Mouse (Mus musculus) ES-E14 (cell line): ENCODE measurements around the gene Cbl. TPM values are rescaled to one million over a fixed set of nuclear protein-coding genes. Genes with fewer than 3 reads are reported as not detected.

Experiments
- DNase-seq: peaks from one replicate; pipeline ENCODE4 v3.0.0-alpha.2; 2013; ENCODE audit warnings: low read depth, low spot score
- H3K27ac ChIP-seq: 2 replicates; pipeline ENCODE4 v1.5.1; 2012; ENCODE audit warnings: low read depth, mild to moderate bottlenecking, low read length, moderate library complexity, mixed read lengths; ENCODE audit not compliant: poor library complexity, insufficient read depth, severe bottlenecking
- H3K36me3 ChIP-seq: 2 replicates; pipeline ENCODE4 v1.6.1; 2012; ENCODE audit warnings: mild to moderate bottlenecking, low read length, moderate library complexity, mixed read lengths; ENCODE audit not compliant: control insufficient read depth, poor library complexity, insufficient read depth, severe bottlenecking
- H3K4me1 ChIP-seq, 2 experiments: fragments of 150-350 bp in 1 of 2; sonication (generic) in 1 of 2; 2 replicates each; pipeline ENCODE4 v1.6.1; 2012; ENCODE audit warnings: low read length in 2 of 2, mild to moderate bottlenecking in 1 of 2, mixed read lengths in 1 of 2; ENCODE audit not compliant: control insufficient read depth in 2 of 2, insufficient read depth in 2 of 2, poor library complexity in 1 of 2
- H3K4me3 ChIP-seq, 2 experiments: fragments of 150-350 bp in 1 of 2; sonication (generic) in 1 of 2; 2 replicates each; pipeline ENCODE4 v1.5.1; 2012; ENCODE audit warnings: low read length in 2 of 2, low read depth in 1 of 2, mild to moderate bottlenecking in 1 of 2, mixed read lengths in 1 of 2; ENCODE audit not compliant: insufficient read depth in 1 of 2, poor library complexity in 1 of 2, severe bottlenecking in 1 of 2
- H3K9ac ChIP-seq: 2 replicates; pipeline ENCODE4 v1.6.1; 2012; ENCODE audit warnings: low read depth, mild to moderate bottlenecking, low read length, mixed read lengths; ENCODE audit not compliant: poor library complexity, insufficient read depth, severe bottlenecking
- H3K9me3 ChIP-seq: fragments of 150-350 bp; sonication (generic); 2 replicates; pipeline ENCODE4 v1.6.1; 2012; ENCODE audit warnings: low read depth, mild to moderate bottlenecking, low read length; ENCODE audit not compliant: control insufficient read depth, insufficient read depth
- CHD2 ChIP-seq: IDR thresholded peaks from 2 replicates; pipeline ENCODE4 v1.6.1; 2014; ENCODE audit warnings: mild to moderate bottlenecking, low read depth, low read length, inconsistent platforms
- HCFC1 ChIP-seq: IDR thresholded peaks from 2 replicates; pipeline ENCODE4 v1.6.1; 2012; ENCODE audit warnings: low read length, inconsistent platforms, borderline replicate concordance; ENCODE audit not compliant: insufficient read depth
- MAFK ChIP-seq: IDR thresholded peaks from 2 replicates; pipeline ENCODE4 v1.6.1; 2014; ENCODE audit warnings: mild to moderate bottlenecking, low read depth, low read length, inconsistent platforms; ENCODE audit not compliant: insufficient read depth
- ZC3H11A ChIP-seq: IDR thresholded peaks from 2 replicates; pipeline ENCODE4 v1.6.1; 2012; ENCODE audit warnings: low read depth, mild to moderate bottlenecking, inconsistent platforms, low read length, borderline replicate concordance
- ZNF384 ChIP-seq: IDR thresholded peaks from 2 replicates; pipeline ENCODE4 v1.6.1; 2012; ENCODE audit warnings: low read depth, low read length, inconsistent platforms
- in situ Hi-C, 2 experiments: fragments of 600-800 bp; cut with MboI; formaldehyde crosslinking; loops; one replicate each; pipeline ENCODE4 v1.15.1; 2025; ENCODE audit warnings: low sequenced_read_pairs in 2 of 2, inconsistent platforms in 1 of 2; ENCODE audit not compliant: unreplicated experiment in 2 of 2
- total RNA-seq: library from RNA; depleted of rRNA; stranded (reverse); fragments of 300-350 nt; gene quantifications from 2 replicates; pipeline ENCODE4 v1.2.3, GENCODE M21; 2012; rRNA removed

Cbl gene
- total RNA-seq, result 17.3 and 20.0 TPM in 2 replicates

- peak within 1 kb of the TSS; percentile 92 for H3K9ac ChIP-seq
These were observed at the start of gene Cbl for GRCm38 (mm10) chr9:44233802-44234478. Cbl (minus strand) TSS chr9:44234049.

GRCm38 (mm10) chr9:44283183-44283582, 49.3 kb upstream of the Cbl start:
- Histone ChIP-seq H3K27ac (no peak overlapping the region), H3K9ac (no peak overlapping the region), H3K9me3 (no peaks in the 10 kb centered on the region), H3K36me3 (no peaks in the 10 kb centered on the region), H3K4me3 (no peak overlapping the region), H3K4me1 (peaks cover 0 to 12% of the 10 kb centered on the region in 2 experiments; a peak in 1 of 4 replicates)
- no peak for TF ChIP-seq ZNF384
- TF ChIP-seq ZC3H11A, result no peak
- TF ChIP-seq MAFK, result no peak
- no peak for TF ChIP-seq HCFC1
- no peak for TF ChIP-seq CHD2
- in situ Hi-C loops, result no loop called here
- no peak for DNase-seq

More at GRCm38 (mm10) chr9:44233802-44234478, at the start of gene Cbl:
- H3K9me3 ChIP-seq, result no peaks in the 10 kb centered on the region
- in situ Hi-C loops, result no loop called here
- H3K4me3 ChIP-seq, result peak within 1 kb of the TSS; percentile 80 to 92
- peaks cover 2 to 4% of the 10 kb centered on the region in 2 experiments; a peak in 2 of 4 replicates for H3K4me1 ChIP-seq
- TF ChIP-seq ZC3H11A (no peak), MAFK (0 out of 2 replicates have a peak, but pooled peaks have one; percentile 26), HCFC1 (peak; percentile 80; the same call in 1 of the 2 replicates)
- DNase-seq, result peak; percentile 98
- no peaks in the 10 kb centered on the region for H3K36me3 ChIP-seq
- peak within 1 kb of the TSS; percentile 74 for H3K27ac ChIP-seq

GRCm38 (mm10) chr9:44269973-44270372, 36.1 kb upstream of the Cbl start:
- H3K9ac ChIP-seq, result no peak overlapping the region
- TF ChIP-seq HCFC1 (no peak), ZC3H11A (no peak), ZNF384 (no peak), CHD2 (no peak), MAFK (no peak)
- no peaks in the 10 kb centered on the region for H3K9me3 ChIP-seq
- no peaks in the 10 kb centered on the region for H3K36me3 ChIP-seq
- in situ Hi-C loops, result no loop called here
- DNase-seq, result no peak
- no peak overlapping the region for H3K4me3 ChIP-seq
- H3K4me1 ChIP-seq, result peaks cover 0 to 2% of the 10 kb centered on the region in 2 experiments; a peak in 1 of 4 replicates
- H3K27ac ChIP-seq, result no peak overlapping the region

- no peak overlapping the region for H3K9ac ChIP-seq
- no peak overlapping the region for H3K4me3 ChIP-seq
- no peaks in the 10 kb centered on the region for H3K9me3 ChIP-seq
- DNase-seq, result peak; percentile 44
- TF ChIP-seq HCFC1 (no peak), ZC3H11A (no peak), CHD2 (no peak), ZNF384 (no peak), MAFK (no peak)
- in situ Hi-C loops, result no loop called here
- H3K36me3 ChIP-seq, result no peaks in the 10 kb centered on the region
- H3K27ac ChIP-seq, result no peak overlapping the region
- H3K4me1 ChIP-seq, result peaks cover 0 to 2% of the 10 kb centered on the region in 2 experiments; a peak in 2 of 4 replicates
These were observed 35.2 kb upstream of the Cbl start for GRCm38 (mm10) chr9:44269077-44269476.
